Mouse (Mus musculus) cerebellum, adult 9-10 months (tissue): ENCODE data around the gene Gm3604.
"Not testable (repeated sequence)": the region's sequence is repeated elsewhere in the genome, so short reads cannot be mapped to it uniquely, and the experiment has no call there.

ENCODE experiments used
- DNase-seq: peaks from one replicate; pipeline ENCODE4 v3.0.0; 2022

Gm3604 gene

GRCm38 (mm10) chr13:62382952-62383351 is at the start of gene Gm3604:
Gm3604 (minus strand) TSS chr13:62383177.
- DNase-seq: peak; percentile 11

- DNase-seq: not testable (repeated sequence)
These were observed 16.2 kb upstream of the Gm3604 start for GRCm38 (mm10) chr13:62399206-62399605.

- DNase-seq: not testable (repeated sequence)
These were observed 7.2 kb upstream of the Gm3604 start for GRCm38 (mm10) chr13:62390076-62390620.

GRCm38 (mm10) chr13:62331786-62332185 is 51.2 kb downstream of the Gm3604 start:
- DNase-seq: no peak

GRCm38 (mm10) chr13:62331381-62331780 is 51.6 kb downstream of the Gm3604 start:
- no peak for DNase-seq
